Mouse (Mus musculus): Measurements from ENCODE around the gene Ndp. TPM values are rescaled to one million over a fixed set of nuclear protein-coding genes. Genes with fewer than 3 reads are reported as not detected.

Ndp gene
- total RNA-seq (2021) = 10 to 100 TPM; 10.9 to 13.0 TPM
- long read RNA-seq, experiment 1, transcript Ndp-201 (3 exons, 1,939 nt) = major isoform, 12 of 12 reads
- long read RNA-seq, experiment 1, partial matches to known transcripts = 0 of 12 reads
- long read RNA-seq, experiment 1, other reads (novel, unspliced or antisense) = 0 of 12 reads
- long read RNA-seq, experiment 2, transcript Ndp-201 (3 exons, 1,939 nt) = major isoform, 11 of 13 reads
- long read RNA-seq, experiment 2, partial matches to known transcripts = 0 of 13 reads
- long read RNA-seq, experiment 2, other reads (novel, unspliced or antisense) = 2 of 13 reads

DNA sequence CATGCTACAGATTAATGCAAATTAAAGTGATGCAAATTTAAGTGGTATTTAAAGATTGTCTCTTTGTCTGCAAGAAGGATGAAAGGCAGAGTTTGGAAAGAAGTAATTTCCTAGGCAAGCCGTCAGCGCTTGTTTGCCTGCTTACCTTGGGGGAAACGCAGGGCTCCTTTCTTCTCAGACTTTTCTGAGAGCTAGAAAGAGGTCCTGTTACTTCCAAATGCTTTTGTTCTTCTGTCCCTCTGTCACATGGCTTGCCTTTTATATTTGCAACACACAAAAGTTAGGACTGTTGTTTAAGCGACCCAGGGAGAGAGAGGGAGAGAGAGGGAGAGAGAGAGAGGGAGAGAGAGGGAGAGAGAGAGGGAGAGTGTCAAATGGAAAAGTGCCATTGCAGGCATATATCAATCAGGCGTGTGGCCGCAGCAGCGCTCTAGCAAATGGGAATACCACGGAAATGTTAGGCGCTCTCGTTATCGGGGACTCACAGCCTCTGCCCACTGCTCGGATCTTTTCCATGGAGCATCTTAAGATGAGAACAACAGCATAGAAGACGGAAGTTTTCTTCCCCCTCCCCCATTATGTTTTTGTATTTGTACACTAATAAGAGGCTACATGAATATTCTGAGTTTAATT, at the start of gene Ndp:
Gene Ndp, minus strand, starts transcription at position 534 of the 633 bp plus-strand sequence.
- no peak for DNase-seq (ENCODE audit: low spot score in 2 of 2)

DNA sequence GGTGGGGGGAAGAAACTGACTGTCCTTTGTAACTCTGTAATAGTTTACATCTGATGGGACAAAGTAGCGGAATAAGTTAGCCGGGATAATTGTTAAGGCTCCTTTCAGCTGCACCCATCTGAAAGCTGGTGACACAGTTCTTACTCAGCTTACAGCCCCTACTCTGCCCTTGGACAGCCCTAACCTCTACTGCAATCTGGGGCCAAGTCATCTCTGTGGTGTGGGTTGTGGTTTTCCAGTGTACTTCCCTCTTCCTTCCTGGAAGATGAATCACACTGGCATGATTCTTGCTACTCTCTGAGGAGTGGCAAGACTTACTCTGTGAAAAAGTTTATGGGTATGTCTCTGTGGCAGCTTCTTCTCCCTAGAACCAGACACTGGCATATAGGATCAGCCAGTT, 43.2 kb upstream of the Ndp start:
- no peak for DNase-seq (ENCODE audit: low spot score in 2 of 2)

DNA sequence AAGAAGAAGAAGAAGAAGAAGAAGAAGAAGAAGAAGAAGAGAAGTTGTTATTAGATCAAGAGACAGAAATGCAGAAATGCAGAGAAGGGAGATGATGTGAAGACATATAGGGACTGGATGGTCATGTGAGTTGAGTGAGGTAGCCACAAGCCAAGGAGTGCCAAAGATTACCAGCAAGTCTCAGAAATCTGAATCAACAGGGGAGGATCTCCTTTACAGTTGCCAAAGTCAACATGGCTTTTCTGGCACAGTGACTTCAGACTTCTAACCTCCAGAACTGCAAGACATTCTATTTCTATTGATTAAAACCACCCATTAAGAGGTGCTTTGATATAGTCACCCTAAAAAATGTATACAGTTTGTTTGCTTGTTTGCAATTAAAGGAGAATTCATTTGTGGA, 6.4 kb upstream of the Ndp start:
- no peak for DNase-seq (ENCODE audit: low spot score in 2 of 2)

- no peak for DNase-seq (ENCODE audit: low spot score in 2 of 2)
These were observed 1.5 kb upstream of the Ndp start for GRCm38 (mm10) chrX:16913118-16913517.

GRCm38 (mm10) chrX:16911911-16912310, 337 bp upstream of the Ndp start:
- DNase-seq (ENCODE audit: low spot score in 2 of 2) = peak in 1 of 2 experiments; percentile 28

GRCm38 (mm10) chrX:16910211-16911095, 1.1 kb downstream of the Ndp start:
- no peak for DNase-seq (ENCODE audit: low spot score in 2 of 2)

DNA sequence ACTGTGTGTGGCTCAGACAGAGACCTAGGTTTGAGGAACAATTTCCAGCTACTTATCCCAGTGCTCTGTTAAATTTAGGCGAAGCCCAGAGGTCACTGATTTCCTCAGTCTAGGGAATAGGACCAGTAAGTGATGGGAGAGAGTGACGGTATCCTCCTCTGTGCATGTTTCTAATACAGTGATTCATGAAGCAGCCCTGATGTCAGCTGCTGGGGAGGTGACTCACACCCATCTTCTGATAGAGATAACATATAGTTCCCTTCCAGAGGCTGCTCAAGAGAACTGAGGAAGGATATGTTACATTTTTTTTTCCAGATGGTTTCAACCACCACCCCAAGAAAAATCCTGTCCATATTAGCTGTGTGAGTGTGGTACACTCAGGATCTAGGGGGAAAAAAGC, 2.9 kb downstream of the Ndp start:
- no peak for DNase-seq (ENCODE audit: low spot score in 2 of 2)

- DNase-seq (ENCODE audit: low spot score in 2 of 2) = no peak
These were observed 4.0 kb downstream of the Ndp start for GRCm38 (mm10) chrX:16907554-16907953.

DNA sequence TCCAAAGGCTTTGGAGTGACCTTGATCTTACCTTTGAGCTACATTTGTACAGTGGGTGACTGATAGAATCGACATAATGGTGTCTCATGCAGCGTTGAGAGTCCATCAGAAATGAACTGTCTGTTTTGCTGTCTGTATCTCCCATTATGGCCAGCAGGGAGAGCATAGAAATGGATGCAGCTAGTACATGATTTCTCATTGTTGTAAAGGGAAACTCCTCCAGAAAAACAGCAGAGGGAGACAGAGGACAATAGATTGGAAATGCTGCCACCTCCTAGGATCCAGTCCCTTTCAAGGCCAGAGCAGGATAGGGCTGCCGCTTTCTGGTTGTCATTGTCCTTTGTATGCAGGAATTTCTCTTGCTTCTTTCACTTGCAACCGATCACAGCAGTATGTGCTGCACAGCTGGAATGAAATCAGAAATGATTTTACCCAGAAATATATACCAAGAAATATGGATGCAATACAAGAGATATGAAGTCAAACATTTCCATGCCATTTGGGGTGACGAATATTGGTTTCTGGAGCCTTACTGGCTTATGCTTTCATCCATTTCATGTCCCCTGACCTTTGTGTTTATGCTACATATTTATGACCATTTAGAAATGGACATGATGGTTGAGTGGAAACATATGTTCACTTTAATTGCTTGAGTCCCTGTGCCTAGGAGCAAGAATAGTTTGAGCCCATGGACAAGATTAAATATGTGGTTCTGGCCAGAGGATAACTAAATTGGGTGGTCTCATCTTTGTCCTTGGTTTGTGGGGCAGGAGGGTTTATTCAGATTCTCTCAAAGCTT, 17.0 kb downstream of the Ndp start:
- DNase-seq (ENCODE audit: low spot score in 2 of 2) = peak in 1 of 2 experiments; percentile 77

GRCm38 (mm10) chrX:16867640-16868314, 43.8 kb downstream of the Ndp start:
- no peak for DNase-seq (ENCODE audit: low spot score in 2 of 2)

DNA sequence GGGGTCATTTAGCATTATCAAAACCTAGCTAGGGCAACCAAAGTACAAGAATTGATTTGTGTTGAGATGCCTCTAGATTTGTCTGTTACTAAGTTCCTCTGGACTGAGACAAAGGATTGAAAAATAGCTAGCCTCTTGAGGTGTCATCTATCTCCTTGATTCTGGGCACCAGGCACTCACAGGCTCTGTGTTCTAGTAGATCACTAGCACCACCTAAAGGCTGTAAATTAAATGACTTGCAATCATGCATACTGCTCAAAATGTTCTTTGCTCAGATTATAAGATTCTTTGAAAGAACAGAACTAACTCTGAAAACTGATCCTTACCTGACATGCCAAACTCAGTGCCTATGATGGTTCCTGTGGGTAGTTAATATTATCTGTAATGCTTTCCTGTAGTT, 51.3 kb downstream of the Ndp start:
- no peak for DNase-seq (ENCODE audit: low spot score in 2 of 2)

DNA sequence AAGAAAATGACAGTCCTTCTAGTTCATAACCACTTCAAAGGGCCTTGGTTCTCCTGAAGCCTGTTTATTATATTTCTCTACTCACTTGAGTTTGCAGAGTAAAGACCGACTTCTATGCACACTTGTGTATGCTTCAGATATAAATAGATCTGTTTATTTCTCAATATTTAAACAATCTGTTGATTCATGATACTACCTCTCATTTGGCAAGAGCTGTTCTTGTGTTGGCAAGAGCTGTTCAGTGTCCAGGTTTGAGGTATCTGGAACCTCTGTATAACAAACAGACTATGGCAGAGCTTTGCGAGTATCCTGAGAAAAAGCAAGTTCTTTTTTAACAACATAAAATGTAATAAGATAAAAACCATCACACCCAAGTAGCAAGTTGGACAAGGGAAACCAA, 65.5 kb downstream of the Ndp start:
- no peak for DNase-seq (ENCODE audit: low spot score in 2 of 2)

- DNase-seq (ENCODE audit: low spot score in 2 of 2) = no peak
These were observed 70.1 kb downstream of the Ndp start for GRCm38 (mm10) chrX:16841443-16841842.

DNA sequence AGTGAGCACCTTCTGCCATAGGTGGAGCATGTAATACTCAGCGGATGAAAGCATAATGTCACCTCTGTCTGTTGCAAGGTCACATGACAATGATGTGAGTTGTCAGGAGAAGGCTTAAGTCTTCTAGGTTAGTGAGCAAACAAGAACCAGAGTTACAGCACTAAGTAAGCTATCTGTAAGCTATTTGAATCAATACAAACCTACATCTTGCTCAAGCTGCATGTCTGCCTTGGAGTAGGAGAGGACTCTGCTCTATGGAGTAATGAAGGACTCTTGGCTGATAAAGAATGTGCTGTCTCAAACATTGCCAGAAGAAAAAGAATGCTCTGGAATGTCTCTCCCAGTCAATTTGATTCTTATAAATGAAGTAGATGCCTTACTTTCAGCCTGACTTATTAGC, 74.3 kb downstream of the Ndp start:
- no peak for DNase-seq (ENCODE audit: low spot score in 2 of 2)

- DNase-seq (ENCODE audit: low spot score in 2 of 2) = no peak
These were observed 75.0 kb downstream of the Ndp start for GRCm38 (mm10) chrX:16836488-16837082.

Other genes starting within 250 kb of the Ndp start
- 10 to 100 TPM; 11.1 to 15.1 TPM for gene Maob, start 94.4 kb downstream of the Ndp start, total RNA-seq (2021)